Mouse (Mus musculus) kidney, adult 2 months (tissue): Measurements from ENCODE around the gene Erich4.

Experiments used
- CTCF ChIP-seq: fragments of 200-500 bp; conservative IDR thresholded peaks from 2 replicates; pipeline ENCODE4 v1.5.1; 2011; ENCODE audit warnings: low read depth, mild to moderate bottlenecking, control low read depth, low read length, moderate library complexity, mixed read lengths; ENCODE audit not compliant: insufficient read depth, insufficient read length
- POLR2A ChIP-seq: fragments of 200-500 bp; IDR thresholded peaks from one replicate; pipeline ENCODE4 v1.6.1; 2011; ENCODE audit warnings: low read depth, low read length, control low read depth

DNA sequence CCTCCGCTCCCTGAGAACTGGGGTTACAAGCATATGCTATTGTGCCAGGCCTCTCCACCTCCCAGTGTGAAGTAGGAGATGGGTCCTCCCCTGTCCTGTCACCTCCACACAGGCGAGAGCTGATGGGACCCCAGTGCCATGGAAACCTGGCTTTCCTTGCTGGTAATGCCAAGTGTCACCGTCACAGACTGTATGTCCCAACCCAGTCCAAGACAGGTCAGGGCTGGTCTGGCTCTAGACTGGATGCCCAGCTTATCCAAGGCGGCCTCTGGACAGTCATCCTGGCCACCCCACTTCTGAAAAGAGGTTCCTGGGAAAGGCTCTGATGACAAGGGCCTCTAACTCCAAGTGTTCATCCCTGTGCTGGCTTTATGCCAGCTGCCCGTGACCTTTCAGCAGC lies 21.4 kb upstream of the Erich4 start:
- no peak for TF ChIP-seq CTCF
- no peak for TF ChIP-seq POLR2A
